Mouse (Mus musculus) ES-E14 (cell line): ENCODE measurements around the gene Crxos.

Experiments
- CHD2 ChIP-seq: IDR thresholded peaks from 2 replicates; pipeline ENCODE4 v1.6.1; 2014; ENCODE audit warnings: mild to moderate bottlenecking, low read depth, low read length, inconsistent platforms
- ZNF384 ChIP-seq: IDR thresholded peaks from 2 replicates; pipeline ENCODE4 v1.6.1; 2012; ENCODE audit warnings: low read depth, low read length, inconsistent platforms

DNA sequence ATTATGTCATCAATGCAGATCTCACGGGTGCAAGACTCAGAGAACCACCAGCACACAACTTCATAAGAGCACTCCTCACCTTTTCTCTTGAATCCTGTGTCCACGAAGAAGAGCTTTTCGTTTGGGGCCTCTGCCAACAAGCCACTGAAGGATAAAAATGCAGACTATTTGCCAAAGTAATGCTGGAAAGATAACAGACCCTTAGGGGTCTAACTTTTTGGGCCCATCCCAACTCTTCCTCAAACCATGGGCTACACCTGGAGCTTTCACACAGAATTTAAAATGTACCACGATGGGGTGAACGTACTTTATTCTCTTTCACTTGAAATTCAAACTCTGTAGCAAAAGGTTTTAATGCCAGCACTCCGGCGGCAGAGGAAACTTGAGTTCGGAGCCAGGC is 62.8 kb downstream of the Crxos start:
- no peak for TF ChIP-seq CHD2
- TF ChIP-seq ZNF384: no peak
